Mouse (Mus musculus): ENCODE data around the gene Pspn. TPM values are rescaled to one million over a fixed set of nuclear protein-coding genes. Genes with fewer than 3 reads are reported as not detected.

The Pspn gene
- polyA plus RNA-seq, 2 experiments = not detected

DNA sequence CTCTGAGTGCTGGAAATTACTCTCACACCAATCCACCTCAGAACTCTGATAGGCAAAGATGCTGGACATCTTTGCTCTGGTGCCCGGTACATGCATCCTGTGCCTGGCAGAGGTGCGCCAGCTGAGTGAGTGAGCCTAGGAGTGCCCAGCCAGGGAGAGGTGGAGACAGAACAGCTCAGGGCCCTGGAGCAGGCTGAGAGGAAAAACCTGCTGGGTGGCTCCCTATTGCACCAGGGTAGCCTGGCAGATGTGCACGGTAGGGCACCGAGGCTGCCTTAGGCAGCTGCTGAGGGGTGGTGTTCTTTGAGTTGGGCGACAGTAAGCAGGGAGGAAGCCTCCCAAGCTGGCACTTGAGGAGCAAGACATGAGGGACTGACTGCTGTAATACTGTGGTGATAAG, 17.8 kb downstream of the Pspn start, which contains the start of gene Acer1:
Acer1 (minus strand) TSS at position 114 of the 400 bp plus-strand sequence.
- ATAC-seq (ENCODE audit: low FRiP score, low read depth) (no peak), DNase-seq (ENCODE audit: low spot score) (no peak)
- H3K36me3 ChIP-seq (ENCODE audit: control insufficient read depth, insufficient read depth, low read length) = no peaks in the 10 kb centered on the region
- H3K27ac ChIP-seq (replicated peaks; ENCODE audit: low read depth, low read length) = no peak within 1 kb of the TSS
- TF ChIP-seq POLR2A (IDR thresholded peaks at IDR 0.05; ENCODE audit: borderline replicate concordance, extremely low read depth, insufficient read depth, insufficient read length) = no peak
- no peaks in the 10 kb centered on the region for H3K4me1 ChIP-seq (ENCODE audit: control insufficient read depth, insufficient read depth, low read length)
- no peak within 1 kb of the TSS for H3K4me3 ChIP-seq (replicated peaks; ENCODE audit: low read length)
- H3K9me3 ChIP-seq (ENCODE audit: control insufficient read depth, low read length) = no peaks in the 10 kb centered on the region
- H3K27me3 ChIP-seq (ENCODE audit: control insufficient read depth, insufficient read depth, low read length) = no peaks in the 10 kb centered on the region
- H3K9ac ChIP-seq (ENCODE audit: low read depth, low read length, severe bottlenecking) = no peak within 1 kb of the TSS
- no peak within 1 kb of the TSS for H3K4me2 ChIP-seq (replicated peaks; ENCODE audit: low read depth, low read length, severe bottlenecking)
- WGBS = 79% methylated on average over 5 of the region's 5 CpGs

DNA sequence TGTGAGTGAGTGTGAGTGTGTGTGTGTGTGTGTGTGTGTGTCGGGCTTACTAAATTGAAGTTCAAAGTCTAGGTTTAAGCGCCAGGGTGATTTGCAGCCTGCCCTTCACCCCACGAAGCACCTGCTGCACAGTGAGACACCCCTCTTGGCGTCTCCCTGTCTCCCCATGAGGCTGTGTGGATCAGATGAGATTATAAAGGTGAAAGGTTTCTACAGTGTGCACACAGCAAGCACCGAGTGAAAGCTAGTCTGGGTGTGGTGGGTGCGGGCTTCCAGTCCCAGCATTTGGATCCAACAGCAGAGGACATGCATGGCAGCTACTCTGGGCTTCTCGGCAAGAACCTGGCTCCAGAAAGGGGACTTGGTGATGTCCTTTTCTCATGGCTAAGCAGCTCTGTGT, 18.8 kb downstream of the Pspn start:
- no peaks in the 10 kb centered on the region for H3K4me1 ChIP-seq (ENCODE audit: control insufficient read depth, insufficient read depth, low read length)
- 66% methylated on average over 7 of the region's 7 CpGs for WGBS
- no peaks in the 10 kb centered on the region for H3K27me3 ChIP-seq (ENCODE audit: control insufficient read depth, insufficient read depth, low read length)
- no peak overlapping the region for H3K9ac ChIP-seq (ENCODE audit: low read depth, low read length, severe bottlenecking)
- H3K9me3 ChIP-seq (ENCODE audit: control insufficient read depth, low read length) = no peaks in the 10 kb centered on the region
- no peak overlapping the region for H3K4me3 ChIP-seq (replicated peaks; ENCODE audit: low read length)
- no peak overlapping the region for H3K4me2 ChIP-seq (replicated peaks; ENCODE audit: low read depth, low read length, severe bottlenecking)
- H3K36me3 ChIP-seq (ENCODE audit: control insufficient read depth, insufficient read depth, low read length) = no peaks in the 10 kb centered on the region
- ATAC-seq (ENCODE audit: low FRiP score, low read depth) (no peak), DNase-seq (ENCODE audit: low spot score) (no peak)
- no peak overlapping the region for H3K27ac ChIP-seq (replicated peaks; ENCODE audit: low read depth, low read length)
- no peak for TF ChIP-seq POLR2A (IDR thresholded peaks at IDR 0.05; ENCODE audit: borderline replicate concordance, extremely low read depth, insufficient read depth, insufficient read length)

GRCm38 (mm10) chr17:56979524-56979923, 20.3 kb downstream of the Pspn start:
- ATAC-seq (ENCODE audit: low FRiP score, low read depth) = no peak
- no peak for TF ChIP-seq POLR2A (IDR thresholded peaks at IDR 0.05; ENCODE audit: borderline replicate concordance, extremely low read depth, insufficient read depth, insufficient read length)
- no peak overlapping the region for H3K4me3 ChIP-seq (replicated peaks; ENCODE audit: low read length)
- H3K27me3 ChIP-seq (ENCODE audit: control insufficient read depth, insufficient read depth, low read length) = no peaks in the 10 kb centered on the region
- H3K36me3 ChIP-seq (ENCODE audit: control insufficient read depth, insufficient read depth, low read length) = no peaks in the 10 kb centered on the region
- H3K27ac ChIP-seq (replicated peaks; ENCODE audit: low read depth, low read length) = no peak overlapping the region
- no peak overlapping the region for H3K4me2 ChIP-seq (replicated peaks; ENCODE audit: low read depth, low read length, severe bottlenecking)
- H3K9ac ChIP-seq (ENCODE audit: low read depth, low read length, severe bottlenecking) = 0 out of 2 replicates have a peak overlapping the region, but pooled peaks have one; percentile 21
- DNase-seq (ENCODE audit: low spot score) = no peak
- 31% methylated on average over 4 of the region's 8 CpGs for WGBS
- H3K4me1 ChIP-seq (ENCODE audit: control insufficient read depth, insufficient read depth, low read length) = no peaks in the 10 kb centered on the region
- H3K9me3 ChIP-seq (ENCODE audit: control insufficient read depth, low read length) = no peaks in the 10 kb centered on the region

DNA sequence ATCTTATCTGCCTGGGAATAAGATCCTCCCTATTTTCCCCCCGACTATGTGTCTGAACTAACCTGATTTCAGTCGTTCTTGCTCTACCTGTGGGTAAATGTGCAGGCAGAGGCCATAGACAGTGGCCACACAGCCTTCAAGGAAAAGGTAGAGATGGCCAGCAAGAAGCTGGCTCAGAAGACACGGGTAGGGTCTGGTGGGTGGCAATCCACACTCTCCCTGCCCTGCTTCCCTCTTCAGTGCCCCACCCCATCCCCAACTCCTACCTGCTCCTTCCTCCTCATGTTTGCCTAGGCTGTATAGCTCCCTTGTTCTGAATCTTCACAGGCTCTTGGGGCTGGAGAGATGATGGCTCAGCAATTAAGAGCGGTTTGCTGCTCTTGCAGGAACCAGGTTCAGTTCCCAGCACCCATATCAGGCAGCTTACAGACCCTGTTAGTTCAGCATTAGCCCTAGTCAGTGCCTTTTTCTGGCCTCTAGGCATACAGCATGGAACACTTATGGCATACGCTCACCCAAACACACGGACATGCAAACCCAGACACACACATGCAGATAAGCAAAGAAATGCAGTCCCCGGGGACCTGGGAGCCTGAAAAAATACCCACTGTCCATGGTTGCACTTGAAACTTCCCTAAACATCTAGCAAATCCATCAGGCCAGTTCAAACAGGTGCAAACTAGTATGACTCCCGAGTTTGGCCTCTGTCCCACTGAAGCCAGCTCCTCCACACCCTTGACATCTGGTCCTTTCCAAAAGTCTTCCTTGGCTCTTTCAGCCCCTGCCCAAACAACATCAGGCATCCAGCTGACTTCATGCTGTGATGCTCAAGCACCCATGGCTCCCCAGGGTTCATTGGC, 23.1 kb downstream of the Pspn start:
- 83% methylated on average over 8 of the region's 8 CpGs for WGBS
- no peak for DNase-seq (ENCODE audit: low spot score)

GRCm38 (mm10) chr17:56975391-56975790, 24.4 kb downstream of the Pspn start:
- no peak for ATAC-seq (ENCODE audit: low FRiP score, low read depth)
- Histone ChIP-seq H3K9ac (ENCODE audit: low read depth, low read length, severe bottlenecking) (no peak overlapping the region), H3K4me2 (replicated peaks; ENCODE audit: low read depth, low read length, severe bottlenecking) (no peak overlapping the region), H3K4me3 (replicated peaks; ENCODE audit: low read length) (no peak overlapping the region), H3K4me1 (ENCODE audit: control insufficient read depth, insufficient read depth, low read length) (no peaks in the 10 kb centered on the region), H3K27me3 (ENCODE audit: control insufficient read depth, insufficient read depth, low read length) (no peaks in the 10 kb centered on the region), H3K36me3 (ENCODE audit: control insufficient read depth, insufficient read depth, low read length) (no peaks in the 10 kb centered on the region), H3K9me3 (ENCODE audit: control insufficient read depth, low read length) (no peaks in the 10 kb centered on the region), H3K27ac (replicated peaks; ENCODE audit: low read depth, low read length) (no peak overlapping the region)
- 85% methylated on average over 3 of the region's 3 CpGs for WGBS
- no peak for TF ChIP-seq POLR2A (IDR thresholded peaks at IDR 0.05; ENCODE audit: borderline replicate concordance, extremely low read depth, insufficient read depth, insufficient read length)
- DNase-seq (ENCODE audit: low spot score) = no peak

More for the DNA sequence above, 23.1 kb downstream of the Pspn start:
- no peak overlapping the region for H3K4me3 ChIP-seq (replicated peaks; ENCODE audit: low read length)
- H3K27me3 ChIP-seq (ENCODE audit: control insufficient read depth, insufficient read depth, low read length) = no peaks in the 10 kb centered on the region
- H3K27ac ChIP-seq (replicated peaks; ENCODE audit: low read depth, low read length) = no peak overlapping the region
- H3K4me1 ChIP-seq (ENCODE audit: control insufficient read depth, insufficient read depth, low read length) = no peaks in the 10 kb centered on the region
- no peak for ATAC-seq (ENCODE audit: low FRiP score, low read depth)
- no peak for TF ChIP-seq POLR2A (IDR thresholded peaks at IDR 0.05; ENCODE audit: borderline replicate concordance, extremely low read depth, insufficient read depth, insufficient read length)
- no peak overlapping the region for H3K9ac ChIP-seq (ENCODE audit: low read depth, low read length, severe bottlenecking)
- H3K4me2 ChIP-seq (replicated peaks; ENCODE audit: low read depth, low read length, severe bottlenecking) = no peak overlapping the region
- H3K36me3 ChIP-seq (ENCODE audit: control insufficient read depth, insufficient read depth, low read length) = no peaks in the 10 kb centered on the region
- H3K9me3 ChIP-seq (ENCODE audit: control insufficient read depth, low read length) = no peaks in the 10 kb centered on the region

All from limb, embryonic 14.5 days (tissue).